Mouse (Mus musculus) forebrain, embryonic 12.5 days (tissue): ENCODE measurements around the gene Lbx2. TPM values are rescaled to one million over a fixed set of nuclear protein-coding genes. Genes with fewer than 3 reads are reported as not detected.

Experiments used
- ATAC-seq: fragments of 200-750 bp; cut with Nextera tagmentation; 2 replicates; pipeline ENCODE4 v1.8.0; 2017; ENCODE audit warnings: moderate TSS enrichment; ENCODE audit not compliant: low FRiP score
- H3K27ac ChIP-seq: fragments of 300-500 bp; sonication (generic); 2 replicates; pipeline ENCODE4 v1.5.1; 2016; ENCODE audit warnings: mild to moderate bottlenecking
- H3K27me3 ChIP-seq: fragments of 300-500 bp; sonication (generic); 2 replicates; pipeline ENCODE4 v1.6.1; 2016; ENCODE audit warnings: mild to moderate bottlenecking
- H3K36me3 ChIP-seq: fragments of 300-500 bp; sonication (generic); replicated peaks from 2 replicates; pipeline ENCODE4 v1.6.1; 2016; ENCODE audit warnings: mild to moderate bottlenecking
- H3K4me1 ChIP-seq: fragments of 300-500 bp; sonication (generic); 2 replicates; pipeline ENCODE4 v1.6.1; 2016
- H3K4me2 ChIP-seq: fragments of 300-500 bp; sonication (generic); 2 replicates; pipeline ENCODE4 v1.6.1; 2016; ENCODE audit warnings: mild to moderate bottlenecking, moderate library complexity
- H3K4me3 ChIP-seq: fragments of 300-500 bp; sonication (generic); replicated peaks from 2 replicates; pipeline ENCODE4 v1.5.1; 2016; ENCODE audit warnings: mild to moderate bottlenecking
- H3K9ac ChIP-seq: fragments of 300-500 bp; sonication (generic); 2 replicates; pipeline ENCODE4 v1.6.1; 2016; ENCODE audit warnings: mild to moderate bottlenecking
- H3K9me3 ChIP-seq: fragments of 300-500 bp; sonication (generic); 2 replicates; pipeline ENCODE4 v1.6.1; 2016
- WGBS: fragments of 180-500 bp; shearing (Covaris S2); methylation state at CpG from one replicate; pipeline ENCODE4 v1.1.7; 2016; 5-methylcytosine and 5-hydroxymethylcytosine counted together
- polyA plus RNA-seq: library from polyadenylated mRNA; unstranded; fragments of >200 nt; fragmentation: Nextera tagmentation; extraction: Ambion mirVana; gene quantifications from 2 replicates; pipeline ENCODE4 v1.2.1, GENCODE M21; 2016

The Lbx2 gene
- polyA plus RNA-seq, 1 experiment from 2014 or later, result 0.27 TPM

GRCm38 (mm10) chr6:83078324-83078858 is 7.8 kb upstream of the Lbx2 start:
- peak; percentile 93 for ATAC-seq
- H3K9me3 ChIP-seq, result no peaks in the 10 kb centered on the region
- peaks cover 30% of the 10 kb centered on the region for H3K36me3 ChIP-seq
- under 1% methylated on average over 46 of the region's 46 CpGs for WGBS
- H3K27me3 ChIP-seq, result peaks cover 56% of the 10 kb centered on the region
- peak overlapping the region; percentile 98 for H3K4me2 ChIP-seq
- H3K4me1 ChIP-seq, result peaks cover 20% of the 10 kb centered on the region
- peak overlapping the region; percentile 88 for H3K27ac ChIP-seq
- peak overlapping the region; percentile 77 for H3K4me3 ChIP-seq
- H3K9ac ChIP-seq, result peak overlapping the region; percentile 81

GRCm38 (mm10) chr6:83080210-83080609 is 6.0 kb upstream of the Lbx2 start:
- Histone ChIP-seq H3K9ac (no peak overlapping the region), H3K27ac (no peak overlapping the region), H3K9me3 (no peaks in the 10 kb centered on the region), H3K4me3 (no peak overlapping the region), H3K27me3 (peaks cover 56% of the 10 kb centered on the region), H3K36me3 (peaks cover 30% of the 10 kb centered on the region), H3K4me1 (peaks cover 20% of the 10 kb centered on the region), H3K4me2 (no peak overlapping the region)
- no peak for ATAC-seq
- WGBS, result 95% methylated on average over 5 of the region's 5 CpGs

GRCm38 (mm10) chr6:83083497-83083896 is 2.7 kb upstream of the Lbx2 start:
- H3K9ac ChIP-seq, result no peak overlapping the region
- H3K4me1 ChIP-seq, result peaks cover 26% of the 10 kb centered on the region
- WGBS, result 8% methylated on average over 5 of the region's 5 CpGs
- peaks cover 66% of the 10 kb centered on the region for H3K27me3 ChIP-seq
- H3K27ac ChIP-seq, result no peak overlapping the region
- no peak for ATAC-seq
- H3K9me3 ChIP-seq, result no peaks in the 10 kb centered on the region
- H3K4me3 ChIP-seq, result no peak overlapping the region
- H3K36me3 ChIP-seq, result peaks cover 30% of the 10 kb centered on the region
- H3K4me2 ChIP-seq, result no peak overlapping the region

- H3K9me3 ChIP-seq, result no peaks in the 10 kb centered on the region
- H3K27ac ChIP-seq, result no peak overlapping the region
- ATAC-seq, result no peak
- no peak overlapping the region for H3K4me3 ChIP-seq
- peaks cover 19% of the 10 kb centered on the region for H3K4me1 ChIP-seq
- WGBS, result 4% methylated on average over 6 of the region's 6 CpGs
- no peak overlapping the region for H3K4me2 ChIP-seq
- H3K27me3 ChIP-seq, result peaks cover 76% of the 10 kb centered on the region
- H3K36me3 ChIP-seq, result peaks cover 30% of the 10 kb centered on the region
- no peak overlapping the region for H3K9ac ChIP-seq
Measured at GRCm38 (mm10) chr6:83084477-83084876, 1.7 kb upstream of the Lbx2 start.

GRCm38 (mm10) chr6:83087205-83087925 is 1.2 kb downstream of the Lbx2 start:
- peaks cover 96% of the 10 kb centered on the region for H3K27me3 ChIP-seq
- no peak overlapping the region for H3K9ac ChIP-seq
- ATAC-seq, result no peak
- peaks cover 3% of the 10 kb centered on the region for H3K36me3 ChIP-seq
- peaks cover 13% of the 10 kb centered on the region for H3K4me1 ChIP-seq
- H3K4me2 ChIP-seq, result peak overlapping the region; percentile 21; the same call in 1 of the 2 replicates
- peak overlapping the region; percentile 7 for H3K4me3 ChIP-seq
- H3K9me3 ChIP-seq, result no peaks in the 10 kb centered on the region
- WGBS, result 1% methylated on average over 47 of the region's 47 CpGs
- no peak overlapping the region for H3K27ac ChIP-seq

GRCm38 (mm10) chr6:83087926-83088260 is 1.7 kb downstream of the Lbx2 start:
- Histone ChIP-seq H3K27ac (no peak overlapping the region), H3K36me3 (no peaks in the 10 kb centered on the region), H3K27me3 (peaks cover 96% of the 10 kb centered on the region), H3K4me1 (peaks cover 13% of the 10 kb centered on the region), H3K9me3 (no peaks in the 10 kb centered on the region), H3K4me3 (no peak overlapping the region), H3K4me2 (peak overlapping the region; percentile 21; the same call in 1 of the 2 replicates), H3K9ac (no peak overlapping the region)
- ATAC-seq, result no peak
- WGBS, result 3% methylated on average over 9 of the region's 9 CpGs

GRCm38 (mm10) chr6:83092416-83093127 is 6.4 kb downstream of the Lbx2 start:
- WGBS, result 53% methylated on average over 6 of the region's 6 CpGs
- no peaks in the 10 kb centered on the region for H3K9me3 ChIP-seq
- no peak overlapping the region for H3K4me3 ChIP-seq
- H3K27me3 ChIP-seq, result peaks cover 71% of the 10 kb centered on the region
- no peak overlapping the region for H3K27ac ChIP-seq
- no peak for ATAC-seq
- H3K9ac ChIP-seq, result no peak overlapping the region
- H3K4me1 ChIP-seq, result peaks cover 4% of the 10 kb centered on the region; the same call in 1 of the 2 replicates
- no peak overlapping the region for H3K4me2 ChIP-seq
- H3K36me3 ChIP-seq, result no peaks in the 10 kb centered on the region

GRCm38 (mm10) chr6:83095968-83096367 is 9.8 kb downstream of the Lbx2 start:
- 50% methylated on average over 6 of the region's 6 CpGs for WGBS
- Histone ChIP-seq H3K4me1 (peaks cover 3% of the 10 kb centered on the region; the same call in 1 of the 2 replicates), H3K36me3 (no peaks in the 10 kb centered on the region), H3K27me3 (peaks cover 50% of the 10 kb centered on the region), H3K4me3 (no peak overlapping the region), H3K27ac (no peak overlapping the region), H3K4me2 (no peak overlapping the region), H3K9me3 (no peaks in the 10 kb centered on the region), H3K9ac (no peak overlapping the region)
- ATAC-seq, result no peak

- Histone ChIP-seq H3K9me3 (no peaks in the 10 kb centered on the region), H3K36me3 (no peaks in the 10 kb centered on the region), H3K4me2 (no peak overlapping the region), H3K9ac (no peak overlapping the region), H3K4me3 (no peak overlapping the region), H3K27ac (no peak overlapping the region), H3K4me1 (peaks cover 20% of the 10 kb centered on the region), H3K27me3 (peaks cover 41% of the 10 kb centered on the region)
- ATAC-seq, result no peak
- WGBS, result 78% methylated on average over 2 of the region's 2 CpGs
Measured at GRCm38 (mm10) chr6:83098411-83098810, 12.2 kb downstream of the Lbx2 start.

GRCm38 (mm10) chr6:83101316-83101687 is 15.1 kb downstream of the Lbx2 start, which contains the start of the genes Ccdc142 and Gm42688:
TSS of gene Ccdc142 (plus strand) at chr6:83101601.
TSS of gene Gm42688 (plus strand) at chr6:83101617.
- H3K27ac ChIP-seq, result peak within 1 kb of the TSS; percentile 64
- no peaks in the 10 kb centered on the region for H3K36me3 ChIP-seq
- peaks cover 21% of the 10 kb centered on the region for H3K4me1 ChIP-seq
- H3K9ac ChIP-seq, result peak within 1 kb of the TSS; percentile 69
- no peaks in the 10 kb centered on the region for H3K9me3 ChIP-seq
- peak within 1 kb of the TSS; percentile 94 for H3K4me2 ChIP-seq
- H3K27me3 ChIP-seq, result peaks cover 29% of the 10 kb centered on the region
- under 1% methylated on average over 25 of the region's 25 CpGs for WGBS
- ATAC-seq, result peak; percentile 85
- H3K4me3 ChIP-seq, result peak within 1 kb of the TSS; percentile 77

GRCm38 (mm10) chr6:83101688-83102556 is 15.8 kb downstream of the Lbx2 start:
- Histone ChIP-seq H3K4me3 (peak overlapping the region; percentile 77), H3K9ac (peak overlapping the region; percentile 69), H3K4me1 (peaks cover 21% of the 10 kb centered on the region), H3K27ac (peak overlapping the region; percentile 64), H3K4me2 (peak overlapping the region; percentile 94), H3K27me3 (peaks cover 24% of the 10 kb centered on the region), H3K36me3 (no peaks in the 10 kb centered on the region), H3K9me3 (no peaks in the 10 kb centered on the region)
- under 1% methylated on average over 74 of the region's 74 CpGs for WGBS
- ATAC-seq, result peak; percentile 78
